Mouse (Mus musculus) ovary, adult 18-20 months (tissue): ENCODE results near the gene 2310061I04Rik.

Experiments used
- DNase-seq: peaks from one replicate; pipeline ENCODE4 v3.0.0; 2022; ENCODE audit warnings: low spot score, mixed read lengths

2310061I04Rik gene

DNA sequence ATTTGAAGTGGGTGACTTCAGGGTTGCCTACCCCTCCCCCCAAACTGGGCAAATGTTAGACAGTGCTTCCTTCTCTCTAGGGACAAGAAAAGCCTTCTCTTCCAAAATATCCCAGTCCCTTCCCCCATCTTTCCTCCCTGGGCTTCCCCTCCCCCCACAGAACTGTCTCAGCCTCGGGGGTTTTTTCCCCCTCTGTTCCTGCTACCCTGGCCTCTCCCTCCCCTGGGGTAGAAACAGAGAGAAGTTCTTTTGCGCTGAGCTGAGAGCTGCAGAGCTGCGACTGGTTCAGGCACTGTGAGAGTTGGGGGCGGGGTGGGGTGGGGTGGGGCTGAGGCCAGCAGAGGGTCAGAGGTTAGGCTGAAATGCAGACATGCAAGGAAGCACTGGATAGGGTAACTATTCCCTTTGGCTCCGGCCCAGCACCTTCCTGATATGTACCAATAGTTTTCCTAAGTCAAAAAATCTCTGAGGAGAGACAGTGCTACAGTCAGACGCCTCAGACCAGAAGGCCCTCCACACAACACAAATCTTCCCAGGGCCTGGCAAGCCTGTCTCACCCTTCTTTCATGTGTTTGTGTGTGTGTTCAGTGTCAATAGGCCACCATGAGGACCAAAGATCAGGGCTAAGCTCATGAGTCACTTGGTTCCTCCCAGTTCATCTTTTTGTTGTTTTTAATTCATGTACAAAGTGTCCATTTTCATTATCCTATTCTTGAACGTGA, 27.7 kb downstream of the 2310061I04Rik start:
- no peak for DNase-seq

DNA sequence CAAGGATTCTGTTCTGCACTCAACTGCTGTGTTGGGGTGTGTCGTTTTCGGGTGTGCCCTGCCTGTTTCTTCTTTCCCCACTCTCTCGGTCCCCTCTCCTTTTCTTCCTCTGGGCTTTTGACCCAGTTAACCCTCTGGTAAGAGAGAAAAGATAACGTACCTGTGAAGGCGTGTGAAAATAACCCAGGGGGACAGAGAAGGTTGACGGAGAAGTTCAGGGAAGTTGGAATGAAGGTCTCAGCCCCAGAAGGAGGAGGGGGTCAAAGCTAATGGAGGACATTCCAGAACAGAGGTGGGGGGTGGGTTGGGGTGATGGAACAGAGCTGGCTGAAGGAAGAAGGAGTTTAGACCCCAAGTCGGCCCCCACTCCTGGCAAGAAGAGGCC, 28.3 kb downstream of the 2310061I04Rik start:
- no peak for DNase-seq

DNA sequence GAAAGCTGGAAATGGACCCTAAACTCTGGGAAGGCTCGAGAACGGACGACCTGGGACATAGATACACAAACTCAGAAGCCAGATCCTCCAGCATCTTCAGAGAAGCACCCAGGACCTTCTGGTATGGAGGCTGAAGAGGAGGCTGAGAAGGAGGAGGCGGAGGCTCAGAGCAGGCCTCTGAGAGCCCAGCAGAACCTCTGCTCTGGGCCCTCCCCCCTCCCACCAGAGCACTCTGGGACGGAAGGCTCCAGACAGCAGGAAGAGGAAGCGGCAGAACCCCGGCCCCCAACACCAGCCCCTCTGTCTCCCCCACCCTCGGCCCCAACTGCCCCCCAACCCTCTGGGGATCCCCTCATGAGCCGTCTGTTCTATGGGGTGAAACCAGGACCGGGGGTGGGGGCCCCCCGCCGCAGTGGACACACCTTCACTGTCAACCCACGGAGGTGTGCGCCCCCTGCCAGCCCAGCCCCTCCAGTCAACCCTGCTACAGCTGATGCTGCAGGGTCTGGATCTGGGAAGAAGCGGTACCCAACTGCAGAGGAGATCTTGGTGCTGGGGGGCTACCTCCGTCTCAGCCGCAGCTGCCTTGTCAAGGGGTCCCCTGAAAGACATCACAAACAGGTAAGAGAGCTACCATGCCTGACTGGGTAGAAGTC, 28.9 kb downstream of the 2310061I04Rik start:
- no peak for DNase-seq

DNA sequence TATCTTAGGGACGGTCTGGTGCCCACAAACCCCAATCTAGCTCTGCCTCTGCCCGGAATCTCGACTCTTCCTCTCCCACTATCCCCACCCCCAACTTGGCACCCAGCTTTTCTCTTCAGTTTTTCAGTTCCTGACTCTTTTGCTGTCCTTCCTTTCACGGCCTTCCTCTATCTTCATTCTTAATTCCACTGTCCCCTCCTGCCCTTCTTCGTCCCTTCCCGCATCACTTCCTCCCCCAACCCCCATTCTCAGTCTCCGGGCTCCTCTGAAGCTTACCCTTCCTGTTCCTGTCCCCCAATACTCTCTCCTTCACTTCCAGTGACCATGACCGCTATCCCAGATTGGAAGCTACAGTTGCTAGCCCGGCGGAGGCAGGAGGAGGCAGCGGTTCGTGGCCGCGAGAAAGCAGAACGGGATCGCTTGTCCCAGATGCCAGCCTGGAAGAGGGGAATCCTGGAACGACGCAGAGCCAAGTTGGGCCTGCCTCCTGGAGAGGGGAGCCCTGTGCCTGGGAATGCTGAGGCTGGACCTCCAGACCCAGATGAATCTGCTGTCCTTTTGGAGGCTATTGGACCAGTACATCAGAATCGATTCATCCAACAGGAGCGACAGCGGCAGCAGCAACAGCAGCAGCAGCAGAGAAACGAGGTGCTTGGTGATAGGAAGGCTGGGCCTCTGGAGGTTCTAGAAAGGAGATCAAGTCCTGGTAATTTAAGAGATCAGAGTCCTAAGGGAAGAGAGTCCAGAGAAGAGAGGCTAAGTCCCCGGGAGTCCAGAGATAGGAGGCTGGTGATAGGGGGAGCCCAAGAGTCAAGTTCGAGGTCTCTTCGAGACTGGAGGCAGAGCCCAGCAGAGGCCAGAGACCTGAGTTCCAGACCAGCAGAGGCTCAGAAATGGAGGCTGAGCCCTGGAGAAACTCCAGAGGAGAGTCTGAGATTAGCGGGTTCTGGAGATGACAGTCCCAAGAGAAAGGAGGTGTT, 30.0 kb downstream of the 2310061I04Rik start:
- DNase-seq: no peak

DNA sequence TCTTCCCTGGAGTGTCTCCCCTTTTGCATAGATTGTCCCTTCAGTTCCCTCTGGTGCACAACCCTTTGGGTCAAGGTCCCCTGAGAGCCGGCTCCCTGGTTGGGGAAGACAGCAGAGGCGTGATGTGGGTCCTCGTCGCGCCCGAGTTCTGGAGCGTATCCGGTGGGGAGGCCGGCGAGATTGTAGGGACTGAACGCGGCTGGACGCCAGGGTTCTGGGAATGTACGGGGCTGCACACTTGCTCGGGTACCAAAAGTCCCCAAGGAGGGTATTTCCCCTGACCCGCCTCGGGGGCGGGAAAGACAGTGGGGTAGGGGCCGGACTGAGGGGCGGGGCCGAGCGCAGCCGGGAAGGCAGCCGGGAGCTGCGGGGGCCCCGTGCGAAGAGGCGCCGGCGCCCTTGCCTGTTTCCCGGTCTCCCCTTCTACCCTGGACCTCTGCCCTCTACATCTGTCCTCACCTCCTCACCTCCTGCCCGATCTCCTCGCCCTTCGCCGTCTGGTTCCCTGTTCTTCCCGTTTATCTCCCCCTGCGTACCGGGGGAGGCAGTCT, 30.9 kb downstream of the 2310061I04Rik start:
- DNase-seq: peak; percentile 57

DNA sequence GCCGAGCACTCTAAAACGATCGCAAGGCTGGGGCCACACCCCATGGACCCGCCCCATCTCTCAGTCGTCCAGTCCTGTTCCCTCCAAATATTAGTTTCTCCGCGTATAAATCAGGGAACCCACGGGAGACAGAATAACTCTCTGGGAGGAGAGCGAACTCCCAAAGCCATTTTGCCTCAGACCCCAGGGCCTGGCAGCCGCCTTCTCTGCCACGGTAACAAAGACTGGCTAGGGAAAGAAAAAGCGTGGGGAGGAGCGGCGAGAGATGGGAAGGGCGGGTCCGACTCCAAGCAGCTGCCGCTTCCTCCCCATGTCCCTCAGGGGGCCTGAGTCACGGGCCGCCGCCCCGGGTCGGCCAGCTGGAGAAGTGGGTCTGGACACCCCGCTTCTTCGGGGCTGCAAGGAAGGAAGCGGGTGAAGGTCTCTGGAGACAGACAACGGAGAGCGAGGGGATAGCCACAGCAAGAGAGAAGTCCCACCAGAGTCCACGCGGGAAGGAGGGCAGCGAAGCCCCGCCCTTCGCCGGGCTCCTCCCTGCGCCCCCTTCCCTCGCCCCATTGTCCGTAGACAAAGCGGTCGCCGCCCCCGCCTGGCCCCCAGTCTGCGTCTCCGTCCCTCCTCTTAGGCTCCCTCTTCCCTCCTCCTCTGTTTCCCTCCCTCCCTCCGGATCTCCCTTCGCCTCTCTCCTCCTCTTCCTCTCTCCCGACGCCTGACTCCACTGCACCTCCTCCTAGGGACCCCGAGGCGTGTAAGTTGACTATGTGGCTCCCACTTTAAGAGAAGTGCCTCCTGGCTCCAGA, 31.6 kb downstream of the 2310061I04Rik start, which contains the start of gene Ppp1r18:
TSS of gene Ppp1r18 (plus strand) at position 113 of the 800 bp plus-strand sequence.
- DNase-seq: peak; percentile 67

DNA sequence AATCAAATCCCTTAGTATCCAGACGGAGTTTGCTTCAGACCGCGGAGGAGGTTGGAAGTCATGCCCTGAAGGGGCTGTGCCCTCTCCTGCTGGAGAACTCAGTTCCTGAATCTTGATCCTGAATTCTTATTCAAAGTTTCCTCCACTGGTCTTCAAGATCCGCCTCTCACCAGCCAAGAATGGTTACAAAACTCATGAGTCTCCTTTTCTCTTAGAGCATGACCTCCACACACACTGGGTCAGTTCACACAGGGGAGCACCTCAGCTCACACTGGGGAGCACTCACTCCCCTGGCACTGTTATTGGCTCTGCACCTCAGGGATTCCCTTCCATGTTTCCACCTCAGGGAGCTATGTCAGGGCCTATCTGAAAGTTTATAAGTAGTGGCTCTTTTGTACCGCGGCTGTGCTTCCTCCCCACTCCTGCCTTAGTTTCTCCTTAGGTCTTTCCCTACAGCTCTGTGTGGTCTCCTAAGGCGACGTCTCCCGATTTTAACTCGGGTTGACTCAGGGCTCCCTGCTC, 32.3 kb downstream of the 2310061I04Rik start:
- no peak for DNase-seq

DNA sequence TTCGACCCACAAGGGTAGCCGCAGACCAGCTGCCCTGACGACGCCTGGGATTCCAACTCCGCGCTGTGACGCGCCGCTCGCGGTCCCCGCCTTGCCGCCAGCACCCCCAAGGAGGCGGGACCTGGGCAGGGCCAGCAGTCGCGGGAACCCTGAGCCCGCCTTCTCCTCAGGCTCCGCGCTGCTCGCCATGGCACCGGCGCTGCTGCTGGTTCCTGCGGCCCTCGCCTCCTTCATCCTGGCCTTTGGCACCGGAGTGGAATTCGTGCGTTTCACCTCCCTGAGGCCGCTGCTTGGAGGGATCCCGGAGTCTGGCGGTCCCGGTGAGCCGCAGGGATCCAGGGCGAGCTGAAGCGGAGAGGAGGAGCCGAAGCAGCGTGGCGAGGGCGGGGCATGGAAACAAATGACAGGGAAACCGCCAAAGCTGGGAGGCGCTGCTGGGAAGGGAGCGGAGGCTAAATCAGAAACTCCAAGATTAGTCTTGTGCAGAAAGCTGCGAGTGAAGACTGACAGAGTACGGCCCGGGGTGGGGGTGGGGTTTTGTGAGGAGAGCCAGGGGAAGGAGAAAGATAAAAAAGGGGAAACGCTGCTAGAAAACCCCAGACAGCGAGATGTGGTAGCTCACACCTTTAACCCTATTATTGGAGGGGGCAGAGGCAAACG, 35.9 kb downstream of the 2310061I04Rik start, which contains the start of gene Nrm:
TSS of gene Nrm (plus strand) at position 121 of the 660 bp plus-strand sequence.
- peak; percentile 79 for DNase-seq

DNA sequence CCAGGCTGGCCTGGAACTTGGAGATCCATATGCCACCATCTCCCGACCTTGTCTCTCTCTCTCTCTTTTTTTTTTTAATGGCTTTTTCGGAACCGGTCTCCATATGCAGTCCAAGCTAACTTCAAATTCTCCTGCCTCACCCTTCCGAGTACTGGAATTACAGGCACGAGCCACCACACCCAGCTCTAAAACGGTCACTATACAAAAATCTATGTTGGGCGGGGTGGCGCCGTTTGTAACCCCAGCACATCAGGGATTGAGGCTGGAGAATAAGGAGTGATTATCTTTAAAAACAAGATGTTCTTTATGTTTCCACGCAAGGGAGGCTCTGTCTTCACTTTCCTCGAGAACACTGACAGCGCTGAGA, 36.4 kb downstream of the 2310061I04Rik start:
- DNase-seq: no peak

DNA sequence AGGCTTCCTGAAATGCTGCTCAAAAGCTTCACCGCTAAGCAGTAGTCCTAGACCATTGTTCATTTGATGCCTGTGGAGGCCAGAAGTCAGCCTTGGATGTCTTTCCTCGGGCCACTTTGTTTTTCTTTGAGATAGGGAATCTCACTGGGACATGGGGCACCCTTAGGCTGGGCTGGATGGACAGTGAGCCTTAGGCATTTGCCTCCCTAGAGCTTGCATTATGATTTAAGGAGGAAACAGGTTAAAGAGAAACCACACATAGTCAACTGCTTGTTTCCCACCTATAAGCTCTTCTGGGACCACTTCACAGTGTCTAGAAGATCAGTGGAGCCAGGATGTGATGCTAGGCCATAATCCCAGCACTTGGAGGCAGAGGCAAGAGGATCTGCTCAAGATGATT, 37.4 kb downstream of the 2310061I04Rik start:
- no peak for DNase-seq

DNA sequence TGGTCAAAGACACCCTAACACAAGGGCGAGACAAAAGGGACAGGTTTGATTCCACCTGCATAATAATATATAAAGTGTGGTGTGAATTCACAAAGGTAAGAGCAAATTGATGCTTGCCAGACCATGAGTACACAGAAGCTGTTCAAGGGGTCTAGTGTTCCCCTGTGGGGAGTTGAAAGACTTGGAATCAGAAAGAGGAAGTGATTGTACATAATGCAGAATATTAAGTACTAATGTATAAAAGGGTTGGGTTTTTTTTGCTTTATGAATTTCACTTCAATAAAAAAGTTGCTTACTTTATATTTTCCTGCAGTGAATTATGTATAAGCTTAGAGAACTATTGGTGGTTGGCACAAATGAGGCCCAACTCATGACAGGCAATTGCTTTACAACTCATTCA, 37.9 kb downstream of the 2310061I04Rik start:
- no peak for DNase-seq

DNA sequence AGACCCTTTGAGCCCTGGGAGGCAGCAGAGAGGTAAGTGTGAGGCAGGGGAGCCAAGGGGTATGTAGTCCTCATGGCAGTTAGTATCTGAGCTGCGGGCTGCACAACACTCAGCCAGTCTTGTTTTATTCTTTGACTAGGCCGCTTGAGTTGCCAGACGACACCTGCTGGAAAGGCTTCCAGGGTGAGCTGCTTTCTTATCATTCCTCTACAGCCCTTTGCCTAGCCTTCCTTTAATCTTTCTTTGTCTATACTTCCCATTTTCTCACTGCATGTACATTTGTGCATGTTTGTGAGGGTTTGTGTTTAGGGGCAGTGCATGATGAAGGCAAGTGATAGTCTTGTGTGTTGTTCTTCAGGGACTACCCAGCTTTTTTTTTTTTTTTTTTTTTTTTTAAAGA, 46.3 kb downstream of the 2310061I04Rik start:
- DNase-seq: no peak

DNA sequence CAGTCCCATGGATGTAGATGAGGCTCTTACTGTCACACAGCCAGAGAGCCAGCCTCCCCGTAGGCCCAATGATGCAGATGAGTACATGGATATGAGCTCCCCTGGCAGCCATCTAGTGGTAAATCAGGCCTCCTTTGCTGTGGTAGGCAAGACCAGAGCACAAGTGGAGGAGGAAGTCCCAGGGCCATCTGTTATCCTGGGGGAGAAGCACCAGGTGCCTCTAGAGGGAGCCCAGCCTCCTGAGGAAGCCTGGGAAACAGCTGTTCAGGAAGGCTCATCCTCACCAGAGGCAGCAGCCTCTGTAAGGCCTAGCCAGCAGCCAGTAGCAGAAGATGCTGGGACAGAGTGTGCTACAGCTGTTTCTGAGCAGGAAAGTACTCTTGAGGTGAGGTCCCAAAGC, 49.1 kb downstream of the 2310061I04Rik start:
- DNase-seq: no peak

DNA sequence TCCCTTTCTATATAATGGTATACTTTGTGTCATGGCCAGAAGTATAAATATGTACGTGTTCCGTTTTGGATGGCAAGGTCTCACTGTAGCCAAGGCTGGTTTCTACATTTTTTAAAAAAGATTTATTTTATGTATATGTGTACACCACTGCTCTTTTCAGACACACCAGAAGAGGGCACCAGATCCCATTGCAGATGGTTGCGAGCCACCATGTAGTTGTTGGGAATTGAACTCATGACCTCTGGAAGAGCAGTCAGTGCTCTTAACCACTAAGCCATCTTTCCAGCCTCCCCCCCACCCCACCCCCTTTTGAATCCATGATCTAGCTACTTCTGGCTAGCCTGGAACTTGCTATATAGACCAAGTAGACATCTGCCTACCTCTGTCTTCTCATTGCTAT, 53.7 kb downstream of the 2310061I04Rik start:
- DNase-seq: no peak
